Mouse (Mus musculus): ENCODE data around the gene Fam49a. TPM values are rescaled to one million over a fixed set of nuclear protein-coding genes. Genes with fewer than 3 reads are reported as not detected.
A peak's percentile ranks its signal among the peaks of the same experiment; 100 is the strongest.

The Fam49a gene
- total RNA-seq, 1 experiment = 10.1 TPM

- no peak for DNase-seq (ENCODE audit: low read depth, low spot score)
- H3K9me3 ChIP-seq (ENCODE audit: control insufficient read depth, insufficient read depth, low read depth, low read length) = no peaks in the 10 kb centered on the region
- H3K27ac ChIP-seq (ENCODE audit: insufficient read depth, low read depth, low read length, poor library complexity, severe bottlenecking) = no peak overlapping the region
- TF ChIP-seq MAFK (IDR thresholded peaks at IDR 0.05; ENCODE audit: insufficient read depth, low read depth, low read length) (no peak), ZC3H11A (IDR thresholded peaks at IDR 0.05; ENCODE audit: borderline replicate concordance, low read depth, low read length) (no peak), CHD2 (IDR thresholded peaks at IDR 0.05; ENCODE audit: low read depth, low read length) (no peak), HCFC1 (IDR thresholded peaks at IDR 0.05; ENCODE audit: borderline replicate concordance, insufficient read depth, low read length) (no peak), ZNF384 (IDR thresholded peaks at IDR 0.05; ENCODE audit: low read depth, low read length) (no peak)
- H3K4me1 ChIP-seq (ENCODE audit: control insufficient read depth in 2 of 2, insufficient read depth in 2 of 2, low read length in 2 of 2, poor library complexity in 1 of 2) = no peaks in the 10 kb centered on the region
- no peak overlapping the region for H3K9ac ChIP-seq (ENCODE audit: insufficient read depth, low read depth, low read length, poor library complexity, severe bottlenecking)
- no peaks in the 10 kb centered on the region for H3K36me3 ChIP-seq (ENCODE audit: control insufficient read depth, insufficient read depth, low read length, poor library complexity, severe bottlenecking)
- in situ Hi-C loops (cut with MboI; ENCODE audit: low sequenced_read_pairs in 2 of 2, unreplicated experiment in 2 of 2) = loop anchor here in 1 of 2 experiments (25.0 kb wide), 2 partner anchors 586 to 811 kb away; no protein-coding TSS in a partner anchor
- no peak overlapping the region for H3K4me3 ChIP-seq (ENCODE audit: insufficient read depth in 1 of 2, low read depth in 1 of 2, low read length in 2 of 2, poor library complexity in 1 of 2, severe bottlenecking in 1 of 2)
These were observed 139.6 kb downstream of the Fam49a start for GRCm38 (mm10) chr12:12401504-12401903.

DNA sequence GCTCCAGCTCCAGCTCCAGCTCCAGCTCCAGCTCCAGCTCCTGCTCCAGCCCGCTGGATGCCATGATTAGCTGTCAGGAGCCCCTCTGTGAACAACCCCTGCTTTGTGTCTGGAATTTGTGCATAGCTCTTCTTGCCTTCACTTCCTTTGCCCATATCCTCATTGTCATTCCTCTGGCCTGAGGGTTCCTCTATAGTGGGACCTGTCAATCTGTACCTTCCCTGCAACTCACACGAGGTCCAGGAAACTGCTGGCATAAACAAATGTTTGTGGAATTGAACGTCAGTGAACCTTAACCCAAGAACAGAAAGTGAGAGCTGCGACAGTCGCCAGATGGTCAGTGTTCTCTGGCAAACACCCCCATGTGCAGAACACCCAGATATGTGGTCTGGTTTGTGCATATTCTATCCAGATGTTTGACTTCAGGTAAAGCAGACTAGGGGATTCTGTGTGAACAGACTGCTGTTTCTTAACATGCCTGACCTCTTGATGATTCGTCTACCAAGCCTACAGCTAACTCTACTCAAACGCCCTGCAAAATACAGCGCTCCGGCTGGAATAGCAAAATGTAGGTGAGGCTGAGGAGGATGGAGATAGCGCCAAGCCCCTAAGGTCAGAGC, 143.7 kb downstream of the Fam49a start:
- Histone ChIP-seq H3K36me3 (ENCODE audit: control insufficient read depth, insufficient read depth, low read length, poor library complexity, severe bottlenecking) (no peaks in the 10 kb centered on the region), H3K9ac (ENCODE audit: insufficient read depth, low read depth, low read length, poor library complexity, severe bottlenecking) (no peak overlapping the region), H3K4me3 (ENCODE audit: insufficient read depth in 1 of 2, low read depth in 1 of 2, low read length in 2 of 2, poor library complexity in 1 of 2, severe bottlenecking in 1 of 2) (no peak overlapping the region), H3K9me3 (ENCODE audit: control insufficient read depth, insufficient read depth, low read depth, low read length) (no peaks in the 10 kb centered on the region), H3K27ac (ENCODE audit: insufficient read depth, low read depth, low read length, poor library complexity, severe bottlenecking) (no peak overlapping the region), H3K4me1 (ENCODE audit: control insufficient read depth in 2 of 2, insufficient read depth in 2 of 2, low read length in 2 of 2, poor library complexity in 1 of 2) (no peaks in the 10 kb centered on the region)
- TF ChIP-seq MAFK (IDR thresholded peaks at IDR 0.05; ENCODE audit: insufficient read depth, low read depth, low read length) = no peak
- TF ChIP-seq HCFC1 (IDR thresholded peaks at IDR 0.05; ENCODE audit: borderline replicate concordance, insufficient read depth, low read length) = no peak
- TF ChIP-seq CHD2 (IDR thresholded peaks at IDR 0.05; ENCODE audit: low read depth, low read length) = no peak
- TF ChIP-seq ZC3H11A (IDR thresholded peaks at IDR 0.05; ENCODE audit: borderline replicate concordance, low read depth, low read length) = no peak
- no peak for TF ChIP-seq ZNF384 (IDR thresholded peaks at IDR 0.05; ENCODE audit: low read depth, low read length)
- in situ Hi-C loops (cut with MboI; ENCODE audit: low sequenced_read_pairs in 2 of 2, unreplicated experiment in 2 of 2) = loop anchor here in 1 of 2 experiments (25.0 kb wide), 2 partner anchors 582 to 807 kb away; no protein-coding TSS in a partner anchor
- no peak for DNase-seq (ENCODE audit: low read depth, low spot score)

- no peaks in the 10 kb centered on the region for H3K36me3 ChIP-seq (ENCODE audit: control insufficient read depth, insufficient read depth, low read length, poor library complexity, severe bottlenecking)
- TF ChIP-seq ZC3H11A (IDR thresholded peaks at IDR 0.05; ENCODE audit: borderline replicate concordance, low read depth, low read length) = no peak
- no peak for TF ChIP-seq MAFK (IDR thresholded peaks at IDR 0.05; ENCODE audit: insufficient read depth, low read depth, low read length)
- TF ChIP-seq HCFC1 (IDR thresholded peaks at IDR 0.05; ENCODE audit: borderline replicate concordance, insufficient read depth, low read length) = no peak
- no peak for TF ChIP-seq CHD2 (IDR thresholded peaks at IDR 0.05; ENCODE audit: low read depth, low read length)
- TF ChIP-seq ZNF384 (IDR thresholded peaks at IDR 0.05; ENCODE audit: low read depth, low read length) = no peak
- no peak overlapping the region for H3K9ac ChIP-seq (ENCODE audit: insufficient read depth, low read depth, low read length, poor library complexity, severe bottlenecking)
- no peak overlapping the region for H3K4me3 ChIP-seq (ENCODE audit: insufficient read depth in 1 of 2, low read depth in 1 of 2, low read length in 2 of 2, poor library complexity in 1 of 2, severe bottlenecking in 1 of 2)
- no peaks in the 10 kb centered on the region for H3K9me3 ChIP-seq (ENCODE audit: control insufficient read depth, insufficient read depth, low read depth, low read length)
- no peak overlapping the region for H3K27ac ChIP-seq (ENCODE audit: insufficient read depth, low read depth, low read length, poor library complexity, severe bottlenecking)
- DNase-seq (ENCODE audit: low read depth, low spot score) = no peak
- H3K4me1 ChIP-seq (ENCODE audit: control insufficient read depth in 2 of 2, insufficient read depth in 2 of 2, low read length in 2 of 2, poor library complexity in 1 of 2) = no peaks in the 10 kb centered on the region
- in situ Hi-C loops (cut with MboI; ENCODE audit: low sequenced_read_pairs in 2 of 2, unreplicated experiment in 2 of 2) = loop anchor here in 1 of 2 experiments (25.0 kb wide), 2 partner anchors 578 to 803 kb away; no protein-coding TSS in a partner anchor
These were observed 147.1 kb downstream of the Fam49a start for GRCm38 (mm10) chr12:12409044-12409443.

GRCm38 (mm10) chr12:12412674-12413073, 150.7 kb downstream of the Fam49a start:
- H3K9me3 ChIP-seq (ENCODE audit: control insufficient read depth, insufficient read depth, low read depth, low read length) = no peaks in the 10 kb centered on the region
- H3K4me1 ChIP-seq (ENCODE audit: control insufficient read depth in 2 of 2, insufficient read depth in 2 of 2, low read length in 2 of 2, poor library complexity in 1 of 2) = no peaks in the 10 kb centered on the region
- H3K27ac ChIP-seq (ENCODE audit: insufficient read depth, low read depth, low read length, poor library complexity, severe bottlenecking) = no peak overlapping the region
- peak; percentile 70 for DNase-seq (ENCODE audit: low read depth, low spot score)
- no peaks in the 10 kb centered on the region for H3K36me3 ChIP-seq (ENCODE audit: control insufficient read depth, insufficient read depth, low read length, poor library complexity, severe bottlenecking)
- TF ChIP-seq ZNF384 (IDR thresholded peaks at IDR 0.05; ENCODE audit: low read depth, low read length) (no peak), HCFC1 (IDR thresholded peaks at IDR 0.05; ENCODE audit: borderline replicate concordance, insufficient read depth, low read length) (no peak), ZC3H11A (IDR thresholded peaks at IDR 0.05; ENCODE audit: borderline replicate concordance, low read depth, low read length) (peak; percentile 87), MAFK (IDR thresholded peaks at IDR 0.05; ENCODE audit: insufficient read depth, low read depth, low read length) (no peak), CHD2 (IDR thresholded peaks at IDR 0.05; ENCODE audit: low read depth, low read length) (no peak)
- in situ Hi-C loops (cut with MboI; ENCODE audit: low sequenced_read_pairs in 2 of 2, unreplicated experiment in 2 of 2) = loop anchor here in 1 of 2 experiments (25.0 kb wide), 2 partner anchors 575 to 800 kb away; no protein-coding TSS in a partner anchor
- H3K4me3 ChIP-seq (ENCODE audit: insufficient read depth in 1 of 2, low read depth in 1 of 2, low read length in 2 of 2, poor library complexity in 1 of 2, severe bottlenecking in 1 of 2) = no peak overlapping the region
- no peak overlapping the region for H3K9ac ChIP-seq (ENCODE audit: insufficient read depth, low read depth, low read length, poor library complexity, severe bottlenecking)
